Mouse (Mus musculus) forebrain, embryonic 16.5 days (tissue): ENCODE data around the gene Lrrn4. TPM values are rescaled to one million over a fixed set of nuclear protein-coding genes. Genes with fewer than 3 reads are reported as not detected.

Source experiments
- ATAC-seq: fragments of 200-750 bp; cut with Nextera tagmentation; 2 replicates; pipeline ENCODE4 v1.8.0; 2017; ENCODE audit warnings: mild to moderate bottlenecking, moderate library complexity
- H3K27ac ChIP-seq: fragments of 300-500 bp; sonication (generic); 2 replicates; pipeline ENCODE4 v1.5.1; 2014; ENCODE audit warnings: low read length, control low read depth
- H3K27me3 ChIP-seq: fragments of 300-500 bp; sonication (generic); replicated peaks from 2 replicates; pipeline ENCODE4 v1.6.1; 2014; ENCODE audit warnings: low read length; ENCODE audit not compliant: control insufficient read depth, insufficient read depth
- H3K36me3 ChIP-seq: fragments of 300-500 bp; sonication (generic); 2 replicates; pipeline ENCODE4 v1.6.1; 2014; ENCODE audit not compliant: control insufficient read depth, insufficient read depth
- H3K4me1 ChIP-seq: fragments of 300-500 bp; sonication (generic); replicated peaks from 2 replicates; pipeline ENCODE4 v1.6.1; 2014; ENCODE audit warnings: low read length; ENCODE audit not compliant: control insufficient read depth, insufficient read depth
- H3K4me2 ChIP-seq: fragments of 300-500 bp; sonication (generic); 2 replicates; pipeline ENCODE4 v1.6.1; 2014; ENCODE audit warnings: mild to moderate bottlenecking, low read length, control low read depth
- H3K4me3 ChIP-seq: fragments of 300-500 bp; sonication (generic); replicated peaks from 2 replicates; pipeline ENCODE4 v1.5.1; 2014; ENCODE audit warnings: mild to moderate bottlenecking, low read length, control low read depth
- H3K9ac ChIP-seq: fragments of 300-500 bp; sonication (generic); replicated peaks from 2 replicates; pipeline ENCODE4 v1.6.1; 2014; ENCODE audit warnings: low read depth, low read length, control low read depth
- H3K9me3 ChIP-seq: fragments of 300-500 bp; sonication (generic); 2 replicates; pipeline ENCODE4 v1.6.1; 2016; ENCODE audit warnings: low read length; ENCODE audit not compliant: control insufficient read depth
- WGBS: fragments of 180-500 bp; shearing (Covaris S2); extraction: QIAGEN DNeasy Blood & Tissue Kit; methylation state at CpG from one replicate; pipeline ENCODE4 v1.1.7; 2014; 5-methylcytosine and 5-hydroxymethylcytosine counted together
- polyA plus RNA-seq: library from polyadenylated mRNA; unstranded; fragments of >200 nt; fragmentation: Nextera tagmentation; extraction: Ambion mirVana; gene quantifications from 2 replicates; pipeline ENCODE4 v1.2.1, GENCODE M21; 2015

Gene Lrrn4
- polyA plus RNA-seq, 1 experiment from 2014 or later, result 0.22 TPM

- Histone ChIP-seq H3K27me3 (peaks cover 17% of the 10 kb centered on the region), H3K4me2 (no peak overlapping the region), H3K27ac (no peak overlapping the region), H3K4me1 (peaks cover 14% of the 10 kb centered on the region), H3K4me3 (no peak overlapping the region), H3K9me3 (no peaks in the 10 kb centered on the region), H3K9ac (no peak overlapping the region), H3K36me3 (no peaks in the 10 kb centered on the region)
- no peak for ATAC-seq
- WGBS, result 93% methylated on average over 1 of the region's 1 CpGs
Observed at GRCm38 (mm10) chr2:132876991-132877390, 3.7 kb downstream of the Lrrn4 start.

GRCm38 (mm10) chr2:132873657-132874326 lies 6.9 kb downstream of the Lrrn4 start:
- 70% methylated on average over 10 of the region's 10 CpGs for WGBS
- H3K36me3 ChIP-seq, result no peaks in the 10 kb centered on the region
- no peak for ATAC-seq
- H3K27me3 ChIP-seq, result peaks cover 9% of the 10 kb centered on the region
- H3K9ac ChIP-seq, result no peak overlapping the region
- H3K9me3 ChIP-seq, result no peaks in the 10 kb centered on the region
- no peak overlapping the region for H3K27ac ChIP-seq
- no peak overlapping the region for H3K4me3 ChIP-seq
- H3K4me2 ChIP-seq, result no peak overlapping the region
- 0 out of 2 replicates have a peak, but pooled peaks cover 1% of the 10 kb centered on the region for H3K4me1 ChIP-seq

- no peak overlapping the region for H3K4me2 ChIP-seq
- H3K4me3 ChIP-seq, result no peak overlapping the region
- no peak overlapping the region for H3K9ac ChIP-seq
- no peaks in the 10 kb centered on the region for H3K4me1 ChIP-seq
- no peaks in the 10 kb centered on the region for H3K27me3 ChIP-seq
- H3K36me3 ChIP-seq, result peaks cover 3% of the 10 kb centered on the region
- no peak overlapping the region for H3K27ac ChIP-seq
- WGBS, result 70% methylated on average over 3 of the region's 3 CpGs
- no peak for ATAC-seq
- H3K9me3 ChIP-seq, result no peaks in the 10 kb centered on the region
Observed at GRCm38 (mm10) chr2:132871663-132872062, 9.0 kb downstream of the Lrrn4 start.

GRCm38 (mm10) chr2:132870286-132870685 lies 10.4 kb downstream of the Lrrn4 start:
- Histone ChIP-seq H3K36me3 (peaks cover 6% of the 10 kb centered on the region), H3K4me3 (no peak overlapping the region), H3K4me1 (no peaks in the 10 kb centered on the region), H3K27ac (no peak overlapping the region), H3K27me3 (no peaks in the 10 kb centered on the region), H3K9me3 (no peaks in the 10 kb centered on the region), H3K4me2 (no peak overlapping the region), H3K9ac (no peak overlapping the region)
- 84% methylated on average over 4 of the region's 4 CpGs for WGBS
- ATAC-seq, result no peak

GRCm38 (mm10) chr2:132869682-132870081 lies 11.0 kb downstream of the Lrrn4 start:
- Histone ChIP-seq H3K27me3 (no peaks in the 10 kb centered on the region), H3K4me2 (no peak overlapping the region), H3K27ac (no peak overlapping the region), H3K36me3 (peaks cover 9% of the 10 kb centered on the region), H3K9ac (no peak overlapping the region), H3K4me3 (no peak overlapping the region), H3K9me3 (no peaks in the 10 kb centered on the region), H3K4me1 (no peaks in the 10 kb centered on the region)
- ATAC-seq, result no peak
- 89% methylated on average over 5 of the region's 5 CpGs for WGBS

GRCm38 (mm10) chr2:132867521-132867920 lies 13.2 kb downstream of the Lrrn4 start:
- Histone ChIP-seq H3K9me3 (no peaks in the 10 kb centered on the region), H3K4me1 (no peaks in the 10 kb centered on the region), H3K36me3 (peaks cover 13% of the 10 kb centered on the region), H3K9ac (no peak overlapping the region), H3K4me2 (no peak overlapping the region), H3K4me3 (no peak overlapping the region), H3K27me3 (no peaks in the 10 kb centered on the region), H3K27ac (no peak overlapping the region)
- whole genome bisulfite sequencing, result 76% methylated on average over 5 of the region's 5 CpGs
- ATAC-seq, result no peak

GRCm38 (mm10) chr2:132863325-132863724 lies 17.4 kb downstream of the Lrrn4 start:
- H3K27ac ChIP-seq, result no peak overlapping the region
- H3K9ac ChIP-seq, result no peak overlapping the region
- no peaks in the 10 kb centered on the region for H3K9me3 ChIP-seq
- 99% methylated on average over 2 of the region's 2 CpGs for WGBS
- H3K36me3 ChIP-seq, result peaks cover 13% of the 10 kb centered on the region
- H3K4me3 ChIP-seq, result no peak overlapping the region
- no peaks in the 10 kb centered on the region for H3K4me1 ChIP-seq
- H3K27me3 ChIP-seq, result no peaks in the 10 kb centered on the region
- no peak for ATAC-seq
- H3K4me2 ChIP-seq, result no peak overlapping the region

GRCm38 (mm10) chr2:132861456-132861855 lies 19.2 kb downstream of the Lrrn4 start:
- H3K9me3 ChIP-seq, result no peaks in the 10 kb centered on the region
- H3K36me3 ChIP-seq, result peaks cover 9% of the 10 kb centered on the region
- WGBS, result 86% methylated on average over 2 of the region's 2 CpGs
- no peak overlapping the region for H3K27ac ChIP-seq
- H3K4me1 ChIP-seq, result no peaks in the 10 kb centered on the region
- H3K4me2 ChIP-seq, result no peak overlapping the region
- no peaks in the 10 kb centered on the region for H3K27me3 ChIP-seq
- H3K9ac ChIP-seq, result no peak overlapping the region
- ATAC-seq, result no peak
- H3K4me3 ChIP-seq, result no peak overlapping the region

GRCm38 (mm10) chr2:132860435-132860834 lies 20.3 kb downstream of the Lrrn4 start:
- no peak overlapping the region for H3K4me3 ChIP-seq
- H3K4me1 ChIP-seq, result no peaks in the 10 kb centered on the region
- no peak overlapping the region for H3K27ac ChIP-seq
- ATAC-seq, result no peak
- no peaks in the 10 kb centered on the region for H3K9me3 ChIP-seq
- peaks cover 7% of the 10 kb centered on the region for H3K36me3 ChIP-seq
- H3K27me3 ChIP-seq, result no peaks in the 10 kb centered on the region
- H3K4me2 ChIP-seq, result no peak overlapping the region
- no peak overlapping the region for H3K9ac ChIP-seq

- Histone ChIP-seq H3K27ac (no peak overlapping the region), H3K9me3 (no peaks in the 10 kb centered on the region), H3K4me2 (no peak overlapping the region), H3K4me3 (no peak overlapping the region), H3K36me3 (peaks cover 4% of the 10 kb centered on the region), H3K9ac (no peak overlapping the region), H3K27me3 (no peaks in the 10 kb centered on the region), H3K4me1 (no peaks in the 10 kb centered on the region)
- 74% methylated on average over 5 of the region's 5 CpGs for WGBS
- no peak for ATAC-seq
Observed at GRCm38 (mm10) chr2:132856333-132856732, 24.4 kb downstream of the Lrrn4 start.
